Mouse (Mus musculus) embryonic facial prominence, embryonic 15.5 days (tissue): Measurements from ENCODE around the gene Gm20388. TPM values are rescaled to one million over a fixed set of nuclear protein-coding genes. Genes with fewer than 3 reads are reported as not detected.

Source experiments
- ATAC-seq: fragments of 200-750 bp; cut with Nextera tagmentation; 2 replicates; pipeline ENCODE4 v1.8.0; 2017; ENCODE audit warnings: low read depth, moderate TSS enrichment; ENCODE audit not compliant: insufficient number of reproducible peaks, low FRiP score, low TSS enrichment
- H3K27ac ChIP-seq: fragments of 300-500 bp; sonication (generic); replicated peaks from 2 replicates; pipeline ENCODE4 v1.5.1; 2015; ENCODE audit warnings: mild to moderate bottlenecking, inconsistent platforms
- H3K27me3 ChIP-seq: fragments of 300-500 bp; sonication (generic); 2 replicates; pipeline ENCODE4 v1.6.1; 2015; ENCODE audit warnings: inconsistent platforms
- H3K36me3 ChIP-seq: fragments of 300-500 bp; sonication (generic); 2 replicates; pipeline ENCODE4 v1.6.1; 2015; ENCODE audit warnings: mild to moderate bottlenecking, inconsistent platforms
- H3K4me1 ChIP-seq: fragments of 300-500 bp; sonication (generic); 2 replicates; pipeline ENCODE4 v1.6.1; 2015; ENCODE audit warnings: inconsistent platforms
- H3K4me2 ChIP-seq: fragments of 300-500 bp; sonication (generic); replicated peaks from 2 replicates; pipeline ENCODE4 v1.6.1; 2015; ENCODE audit warnings: mild to moderate bottlenecking, inconsistent platforms
- H3K4me3 ChIP-seq: fragments of 300-500 bp; sonication (generic); replicated peaks from 2 replicates; pipeline ENCODE4 v1.5.1; 2015; ENCODE audit warnings: mild to moderate bottlenecking, inconsistent platforms
- H3K9ac ChIP-seq: fragments of 300-500 bp; sonication (generic); 2 replicates; pipeline ENCODE4 v1.6.1; 2015; ENCODE audit warnings: inconsistent platforms
- H3K9me3 ChIP-seq: fragments of 300-500 bp; sonication (generic); replicated peaks from 2 replicates; pipeline ENCODE4 v1.6.1; 2016; ENCODE audit warnings: inconsistent platforms
- WGBS: fragments of 180-500 bp; shearing (Covaris S2); methylation state at CpG from one replicate; pipeline ENCODE4 v1.1.7; 2015; 5-methylcytosine and 5-hydroxymethylcytosine counted together
- polyA plus RNA-seq: library from polyadenylated mRNA; unstranded; fragments of >200 nt; fragmentation: Nextera tagmentation; extraction: Ambion mirVana; gene quantifications from 2 replicates; pipeline ENCODE4 v1.2.1, GENCODE M21; 2015

Gene Gm20388
- polyA plus RNA-seq, 1 experiment from 2014 or later = 8.0 TPM

- Histone ChIP-seq H3K4me3 (no peak overlapping the region), H3K4me2 (no peak overlapping the region), H3K9ac (no peak overlapping the region), H3K9me3 (no peaks in the 10 kb centered on the region), H3K27ac (no peak overlapping the region), H3K36me3 (no peaks in the 10 kb centered on the region), H3K4me1 (peaks cover 18% of the 10 kb centered on the region; the same call in 1 of the 2 replicates), H3K27me3 (peaks cover 47% of the 10 kb centered on the region)
- 0 out of 2 replicates have a peak, but pooled peaks have one; percentile 6 for ATAC-seq
- 39% methylated on average over 21 of the region's 21 CpGs for WGBS
These were observed 1347.6 kb downstream of the Gm20388 start for GRCm38 (mm10) chr8:121258126-121258792.

- Histone ChIP-seq H3K4me1 (peaks cover 16% of the 10 kb centered on the region; the same call in 1 of the 2 replicates), H3K9ac (no peak overlapping the region), H3K36me3 (no peaks in the 10 kb centered on the region), H3K4me3 (no peak overlapping the region), H3K4me2 (0 out of 2 replicates have a peak overlapping the region, but pooled peaks have one; percentile 11), H3K9me3 (no peaks in the 10 kb centered on the region), H3K27me3 (peaks cover 11% of the 10 kb centered on the region), H3K27ac (no peak overlapping the region)
- no peak for ATAC-seq
- WGBS = 58% methylated on average over 21 of the region's 21 CpGs
These were observed 1352.2 kb downstream of the Gm20388 start for GRCm38 (mm10) chr8:121262728-121263389.

- peaks cover 6% of the 10 kb centered on the region for H3K27me3 ChIP-seq
- no peaks in the 10 kb centered on the region for H3K36me3 ChIP-seq
- ATAC-seq = no peak
- H3K4me3 ChIP-seq = no peak overlapping the region
- no peak overlapping the region for H3K27ac ChIP-seq
- 48% methylated on average over 14 of the region's 14 CpGs for WGBS
- no peak overlapping the region for H3K9ac ChIP-seq
- 0 out of 2 replicates have a peak overlapping the region, but pooled peaks have one; percentile 11 for H3K4me2 ChIP-seq
- peaks cover 13% of the 10 kb centered on the region; the same call in 1 of the 2 replicates for H3K4me1 ChIP-seq
- H3K9me3 ChIP-seq = no peaks in the 10 kb centered on the region
These were observed 1352.7 kb downstream of the Gm20388 start for GRCm38 (mm10) chr8:121263390-121263775.

GRCm38 (mm10) chr8:121264260-121264659 lies 1353.6 kb downstream of the Gm20388 start:
- Histone ChIP-seq H3K27ac (no peak overlapping the region), H3K4me3 (no peak overlapping the region), H3K4me1 (0 out of 2 replicates have a peak, but pooled peaks cover 5% of the 10 kb centered on the region), H3K9ac (no peak overlapping the region), H3K4me2 (no peak overlapping the region), H3K27me3 (no peaks in the 10 kb centered on the region; the same call in 1 of the 2 replicates), H3K9me3 (no peaks in the 10 kb centered on the region), H3K36me3 (no peaks in the 10 kb centered on the region)
- 59% methylated on average over 9 of the region's 9 CpGs for WGBS
- no peak for ATAC-seq

GRCm38 (mm10) chr8:121271542-121271941 lies 1360.9 kb downstream of the Gm20388 start:
- WGBS = 70% methylated on average over 8 of the region's 8 CpGs
- Histone ChIP-seq H3K27me3 (no peaks in the 10 kb centered on the region), H3K4me2 (no peak overlapping the region), H3K9ac (no peak overlapping the region), H3K9me3 (no peaks in the 10 kb centered on the region), H3K4me3 (no peak overlapping the region), H3K36me3 (no peaks in the 10 kb centered on the region), H3K27ac (no peak overlapping the region), H3K4me1 (0 out of 2 replicates have a peak, but pooled peaks cover 3% of the 10 kb centered on the region)
- no peak for ATAC-seq

- no peak; the same call in 1 of the 2 replicates for ATAC-seq
- Histone ChIP-seq H3K36me3 (no peaks in the 10 kb centered on the region), H3K9me3 (no peaks in the 10 kb centered on the region), H3K9ac (no peak overlapping the region), H3K4me2 (peak overlapping the region; percentile 34), H3K27ac (no peak overlapping the region), H3K27me3 (no peaks in the 10 kb centered on the region), H3K4me1 (0 out of 2 replicates have a peak, but pooled peaks cover 3% of the 10 kb centered on the region), H3K4me3 (0 out of 2 replicates have a peak overlapping the region, but pooled peaks have one; percentile 13)
- 51% methylated on average over 14 of the region's 14 CpGs for WGBS
These were observed 1362.6 kb downstream of the Gm20388 start for GRCm38 (mm10) chr8:121273195-121273594.

- 0 out of 2 replicates have a peak, but pooled peaks cover 3% of the 10 kb centered on the region for H3K4me1 ChIP-seq
- no peak overlapping the region for H3K4me2 ChIP-seq
- H3K36me3 ChIP-seq = no peaks in the 10 kb centered on the region
- 0 out of 2 replicates have a peak, but pooled peaks cover 2% of the 10 kb centered on the region for H3K27me3 ChIP-seq
- no peak overlapping the region for H3K27ac ChIP-seq
- H3K4me3 ChIP-seq = no peak overlapping the region
- no peaks in the 10 kb centered on the region for H3K9me3 ChIP-seq
- 81% methylated on average over 15 of the region's 15 CpGs for WGBS
- no peak for ATAC-seq
- H3K9ac ChIP-seq = no peak overlapping the region
These were observed 1363.0 kb downstream of the Gm20388 start for GRCm38 (mm10) chr8:121273620-121274019.

- WGBS = 36% methylated on average over 9 of the region's 9 CpGs
- Histone ChIP-seq H3K4me2 (no peak overlapping the region), H3K4me1 (peaks cover 20% of the 10 kb centered on the region), H3K9me3 (no peaks in the 10 kb centered on the region), H3K9ac (no peak overlapping the region), H3K4me3 (no peak overlapping the region), H3K27me3 (peaks cover 5% of the 10 kb centered on the region; the same call in 1 of the 2 replicates), H3K36me3 (no peaks in the 10 kb centered on the region), H3K27ac (no peak overlapping the region)
- no peak for ATAC-seq
These were observed 1369.8 kb downstream of the Gm20388 start for GRCm38 (mm10) chr8:121280414-121280813.

GRCm38 (mm10) chr8:121289346-121289745 lies 1378.7 kb downstream of the Gm20388 start:
- no peak for ATAC-seq
- H3K4me2 ChIP-seq = no peak overlapping the region
- no peaks in the 10 kb centered on the region for H3K9me3 ChIP-seq
- peaks cover 21% of the 10 kb centered on the region for H3K27me3 ChIP-seq
- no peak overlapping the region for H3K9ac ChIP-seq
- 61% methylated on average over 5 of the region's 5 CpGs for WGBS
- peaks cover 39% of the 10 kb centered on the region for H3K4me1 ChIP-seq
- H3K27ac ChIP-seq = no peak overlapping the region
- H3K4me3 ChIP-seq = no peak overlapping the region
- no peaks in the 10 kb centered on the region for H3K36me3 ChIP-seq

GRCm38 (mm10) chr8:121290547-121290946 lies 1379.9 kb downstream of the Gm20388 start:
- Histone ChIP-seq H3K27ac (no peak overlapping the region), H3K36me3 (no peaks in the 10 kb centered on the region), H3K27me3 (peaks cover 26% of the 10 kb centered on the region), H3K4me3 (no peak overlapping the region), H3K9me3 (no peaks in the 10 kb centered on the region), H3K9ac (no peak overlapping the region), H3K4me1 (peaks cover 45% of the 10 kb centered on the region), H3K4me2 (no peak overlapping the region)
- no peak for ATAC-seq
- WGBS = 60% methylated on average over 17 of the region's 17 CpGs

- Histone ChIP-seq H3K4me3 (no peak overlapping the region), H3K27me3 (peaks cover 32% of the 10 kb centered on the region), H3K27ac (no peak overlapping the region), H3K9me3 (no peaks in the 10 kb centered on the region), H3K4me2 (no peak overlapping the region), H3K4me1 (peaks cover 28% of the 10 kb centered on the region), H3K9ac (no peak overlapping the region), H3K36me3 (no peaks in the 10 kb centered on the region)
- ATAC-seq = no peak
- 58% methylated on average over 10 of the region's 10 CpGs for WGBS
These were observed 1382.8 kb downstream of the Gm20388 start for GRCm38 (mm10) chr8:121293418-121293817.
